Mouse (Mus musculus) adrenal gland, postnatal 36 days (tissue): ENCODE results near the gene Hmgn3. TPM values are rescaled to one million over a fixed set of nuclear protein-coding genes. Genes with fewer than 3 reads are reported as not detected.

Experiments used
- DNase-seq, 2 experiments: peaks; one replicate each; pipeline ENCODE4 v3.0.0; 2021; ENCODE audit warnings: mixed read lengths in 1 of 2
- total RNA-seq, 2 experiments: library from RNA; stranded (reverse); gene quantifications; 2 replicates each; pipeline ENCODE4 v1.2.3; 2021

Gene Hmgn3
- total RNA-seq, 2 experiments from 2014 or later = 120 to 217 TPM

GRCm38 (mm10) chr9:83101691-83102090 lies 44.8 kb downstream of the Hmgn3 start:
- DNase-seq = no peak

- no peak for DNase-seq
Measured at GRCm38 (mm10) chr9:83100786-83101185, 45.7 kb downstream of the Hmgn3 start.

GRCm38 (mm10) chr9:83098652-83099307 lies 47.7 kb downstream of the Hmgn3 start:
- no peak for DNase-seq

- DNase-seq = peak in 1 of 2 experiments; percentile 27
Measured at GRCm38 (mm10) chr9:83097816-83098215, 48.7 kb downstream of the Hmgn3 start.

DNA sequence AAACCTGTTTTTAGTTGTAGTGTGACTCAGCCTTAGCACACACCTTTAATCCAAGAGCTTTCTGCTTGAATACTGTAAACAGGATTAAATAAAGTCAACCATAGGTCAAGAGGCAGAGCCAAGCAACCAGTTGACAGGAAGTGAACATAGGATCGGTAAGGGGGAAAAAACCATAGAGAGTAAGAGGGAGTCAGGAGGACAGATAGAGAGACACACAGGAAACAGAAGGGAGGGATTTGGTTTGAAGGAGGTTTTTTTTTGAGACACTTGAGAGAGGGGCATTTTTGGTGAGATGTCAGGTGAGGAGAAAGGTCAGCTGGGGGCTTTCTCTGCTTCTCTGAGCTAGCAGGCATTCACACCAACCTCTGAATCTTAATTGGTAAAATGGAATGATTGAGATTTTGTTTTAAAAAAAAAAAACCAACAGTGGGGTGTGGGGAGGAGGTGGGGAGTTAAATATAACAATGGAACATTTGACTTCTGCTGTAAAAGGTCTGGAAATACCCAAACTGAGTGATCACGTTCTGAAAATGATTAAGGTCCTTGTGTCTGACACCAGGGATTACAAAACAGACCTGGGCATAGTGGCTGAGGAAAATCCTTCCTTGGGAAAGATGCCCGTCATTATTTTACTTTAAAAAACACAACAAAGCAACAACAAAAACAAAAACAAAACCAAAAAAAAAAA lies 51.7 kb downstream of the Hmgn3 start:
- DNase-seq = no peak

DNA sequence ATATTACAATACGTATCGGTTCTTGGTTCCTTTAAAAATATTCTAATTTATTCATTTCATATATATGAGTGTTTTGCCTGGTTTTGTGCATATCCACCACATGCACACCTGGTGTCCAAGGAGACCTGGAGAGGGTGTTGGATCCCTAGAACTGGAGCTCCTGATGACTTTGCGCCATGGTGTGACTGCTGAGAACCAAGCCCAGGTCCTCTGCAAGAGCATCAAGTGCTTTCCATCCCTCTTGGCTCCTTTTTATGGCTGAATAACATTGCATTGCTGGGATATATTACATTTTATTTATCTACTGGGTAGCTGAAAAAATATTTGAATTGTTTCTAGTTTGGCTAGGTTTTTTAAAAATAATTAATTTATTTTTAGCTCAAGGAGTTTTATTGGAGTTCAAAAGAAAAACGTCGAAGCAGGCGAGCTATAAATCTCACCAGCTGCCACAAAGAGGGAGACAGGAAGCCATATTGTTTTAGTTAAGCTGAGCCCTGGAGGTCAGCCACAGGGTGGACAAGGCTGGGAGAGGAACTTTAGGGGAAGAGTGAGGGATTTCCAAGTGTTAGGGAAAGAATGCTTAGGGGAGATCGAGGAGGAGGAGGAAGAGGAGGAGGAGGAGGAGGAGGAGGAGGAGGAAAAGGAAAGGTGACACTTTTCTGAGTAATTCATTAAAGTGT lies 62.6 kb downstream of the Hmgn3 start:
- DNase-seq = no peak

DNA sequence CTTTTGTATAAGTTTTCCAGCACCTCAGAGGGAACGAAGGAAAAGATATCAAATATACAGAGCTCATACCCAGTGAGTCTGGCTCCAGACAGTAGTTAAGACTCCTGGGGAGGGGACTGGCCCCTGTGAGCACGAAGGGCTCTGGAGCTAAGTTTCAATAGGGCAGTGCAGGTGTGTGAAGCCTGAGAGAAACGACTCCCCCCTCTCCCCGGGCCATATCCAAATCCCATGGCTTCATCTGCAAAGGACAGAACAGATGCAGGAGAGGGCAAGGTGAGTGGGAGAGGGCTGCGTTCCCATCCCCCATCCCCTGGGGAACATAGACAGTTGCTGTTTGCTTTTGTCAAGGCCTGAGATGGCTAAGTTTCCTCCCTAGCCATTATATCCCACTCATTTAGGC lies 63.4 kb downstream of the Hmgn3 start:
- no peak for DNase-seq

GRCm38 (mm10) chr9:83082296-83082695 lies 64.2 kb downstream of the Hmgn3 start:
- no peak for DNase-seq

- DNase-seq = no peak
Measured at GRCm38 (mm10) chr9:83079724-83080123, 66.8 kb downstream of the Hmgn3 start.

GRCm38 (mm10) chr9:83068246-83068645 lies 78.2 kb downstream of the Hmgn3 start:
- no peak for DNase-seq

GRCm38 (mm10) chr9:83061289-83061688 lies 85.2 kb downstream of the Hmgn3 start:
- DNase-seq = peak; percentile 70 to 73

Other genes starting within 250 kb of the Hmgn3 start
- 100 to 1,000 TPM in 1 of 2 experiments, 10 to 100 TPM in 1; 79.6 to 108 TPM for gene Phip, start 171.2 kb downstream of the Hmgn3 start, total RNA-seq